Mouse (Mus musculus): Measurements from ENCODE around the gene Ppil3.

Gene Ppil3
- long read RNA-seq, experiment 1, transcript Ppil3-203 (7 exons, 1,033 nt) = major isoform, 9 of 15 reads
- long read RNA-seq, experiment 1, partial matches to known transcripts = 0 of 15 reads
- long read RNA-seq, experiment 1, other reads (novel, unspliced or antisense) = 5 of 15 reads
- long read RNA-seq, experiment 2, transcript Ppil3-203 (7 exons, 1,033 nt) = major isoform, 8 of 19 reads
- long read RNA-seq, experiment 2, partial matches to known transcripts = 2 of 19 reads
- long read RNA-seq, experiment 2, other reads (novel, unspliced or antisense) = 4 of 19 reads

- intact Hi-C loops (cut with DNase I) = no loop called here
Measured at GRCm38 (mm10) chr1:58445143-58445722, at the start of gene Ppil3, which contains the start of gene Nif3l1. Ppil3 (minus strand) TSS chr1:58445486. Nif3l1 (plus strand) TSS chr1:58445151.

GRCm38 (mm10) chr1:58482647-58483046 lies 37.4 kb upstream of the Ppil3 start:
- intact Hi-C loops (cut with DNase I) = no loop called here

DNA sequence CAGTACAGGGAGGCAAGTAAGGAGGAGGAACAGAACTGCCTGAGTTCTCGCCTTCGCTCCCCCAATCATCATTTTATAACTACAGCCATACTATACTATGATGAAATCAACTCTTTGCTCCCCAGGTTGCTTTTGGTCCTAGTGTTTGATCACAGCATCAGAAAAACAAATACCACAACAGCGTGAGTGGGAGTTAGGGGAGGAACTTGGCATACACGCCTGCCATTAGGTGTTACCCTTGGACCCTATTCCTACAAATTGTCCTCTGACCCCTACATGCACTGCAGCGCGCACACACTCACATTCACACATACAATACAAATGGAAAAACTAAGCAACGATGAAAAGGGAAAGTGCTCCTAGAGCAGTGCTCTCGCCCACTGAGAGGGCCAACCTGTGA lies 30.4 kb upstream of the Ppil3 start:
- intact Hi-C loops (cut with DNase I) = no loop called here

DNA sequence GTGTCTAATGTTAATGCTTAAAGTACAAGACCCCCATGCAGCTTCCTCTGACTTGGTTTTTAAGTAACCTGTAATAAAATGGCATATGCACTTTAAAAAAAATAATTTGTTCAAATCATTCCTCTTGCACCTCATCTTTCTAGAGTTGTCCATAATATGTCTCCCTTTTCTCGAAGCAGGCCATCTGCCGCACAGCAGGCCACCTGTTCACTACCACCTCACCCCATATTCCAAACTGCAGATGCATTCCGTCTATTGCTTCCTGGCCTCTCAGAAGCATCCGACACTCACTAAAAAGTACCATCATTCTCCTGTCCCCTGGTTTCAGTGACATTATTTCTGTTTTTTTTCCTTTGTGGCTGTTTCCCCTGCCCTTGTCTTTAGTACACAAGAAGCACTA lies 20.3 kb upstream of the Ppil3 start:
- intact Hi-C loops (cut with DNase I) = no loop called here

GRCm38 (mm10) chr1:58465042-58465441 lies 19.8 kb upstream of the Ppil3 start:
- intact Hi-C loops (cut with DNase I) = no loop called here

DNA sequence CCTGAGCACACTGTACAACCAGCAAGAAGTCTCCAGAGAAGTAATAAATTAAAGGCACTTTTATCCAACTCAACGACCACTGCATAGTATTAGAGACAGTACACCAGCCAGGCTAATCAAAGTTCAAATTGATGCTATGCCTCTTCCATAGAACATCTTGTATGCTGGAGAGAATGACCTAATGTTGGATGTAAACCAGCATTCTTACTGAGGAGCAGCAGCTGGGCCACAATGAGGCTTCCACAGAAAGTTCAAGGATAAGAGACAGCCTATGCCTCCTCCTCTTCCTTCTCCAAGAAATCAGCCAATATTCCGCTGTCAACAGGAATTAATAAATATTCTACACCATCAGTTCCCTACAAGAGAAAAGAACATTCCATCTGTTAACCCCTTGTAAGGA lies 18.6 kb upstream of the Ppil3 start:
- intact Hi-C loops (cut with DNase I) = no loop called here

- intact Hi-C loops (cut with DNase I) = no loop called here
Measured at GRCm38 (mm10) chr1:58460566-58460965, 15.3 kb upstream of the Ppil3 start.

GRCm38 (mm10) chr1:58458867-58459266 lies 13.6 kb upstream of the Ppil3 start:
- intact Hi-C loops (cut with DNase I) = no loop called here

DNA sequence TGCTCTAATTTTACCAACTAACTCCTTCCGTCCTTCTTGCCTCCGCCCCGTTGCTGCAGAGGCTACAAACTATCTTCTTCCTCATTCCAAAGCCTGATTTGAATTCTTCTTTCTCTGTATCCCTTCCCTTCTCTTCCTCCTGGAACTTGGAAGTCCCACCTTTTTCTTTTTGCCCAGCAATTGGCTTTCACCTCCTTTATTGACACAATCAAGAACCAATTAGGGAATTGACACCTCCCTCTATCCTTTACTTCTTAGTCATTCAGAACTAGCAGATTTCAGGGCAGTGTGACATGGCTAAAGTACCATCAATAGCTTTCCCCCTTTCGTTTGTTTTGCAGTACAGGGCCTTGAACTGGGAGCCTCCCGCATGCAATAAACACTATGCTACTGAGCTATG lies 12.9 kb upstream of the Ppil3 start:
- intact Hi-C loops (cut with DNase I) = no loop called here

DNA sequence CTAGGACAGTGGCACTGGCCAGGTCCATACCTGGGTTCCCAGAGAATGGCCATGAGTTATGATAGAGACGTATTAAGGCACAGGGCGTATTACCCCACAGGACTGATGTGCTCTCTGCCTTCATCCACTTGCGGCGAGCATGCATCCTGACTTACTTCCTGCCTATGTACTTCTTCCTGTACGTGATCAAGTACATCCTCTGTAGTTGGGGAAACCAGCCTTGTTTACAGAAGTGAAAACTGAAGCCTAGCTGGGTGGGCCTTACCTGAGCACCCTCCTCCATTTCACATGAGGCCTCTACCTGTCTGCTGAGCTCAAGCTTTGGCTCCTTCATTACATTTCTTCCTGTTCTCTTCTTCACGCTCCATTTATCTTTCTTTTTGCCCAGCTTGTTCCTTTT lies 9.0 kb upstream of the Ppil3 start:
- intact Hi-C loops (cut with DNase I) = no loop called here

DNA sequence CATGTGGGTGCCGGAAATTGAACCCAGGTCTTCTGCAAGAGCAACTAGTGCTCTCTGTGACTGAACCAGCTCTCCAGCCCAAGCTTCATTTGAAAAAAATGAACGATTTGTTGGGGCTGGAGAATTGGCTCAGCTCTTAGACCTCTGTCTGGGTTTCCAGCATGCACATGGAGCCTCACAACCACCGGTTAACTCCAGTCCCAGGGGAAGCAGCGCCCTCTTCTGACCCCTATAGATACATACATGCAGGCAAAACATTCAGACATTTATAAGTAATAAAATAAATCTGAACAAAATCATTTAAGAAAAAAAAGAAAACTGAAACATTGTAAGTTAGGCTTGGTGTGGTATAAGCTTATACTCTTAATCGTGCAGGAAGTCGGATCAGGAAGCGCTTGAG lies 3.1 kb upstream of the Ppil3 start:
- intact Hi-C loops (cut with DNase I) = no loop called here

- intact Hi-C loops (cut with DNase I) = no loop called here
Measured at GRCm38 (mm10) chr1:58447766-58448165, 2.5 kb upstream of the Ppil3 start.

GRCm38 (mm10) chr1:58445861-58446260 lies 575 bp upstream of the Ppil3 start:
- intact Hi-C loops (cut with DNase I) = no loop called here

GRCm38 (mm10) chr1:58444691-58445090 lies 595 bp downstream of the Ppil3 start:
- intact Hi-C loops (cut with DNase I) = no loop called here

DNA sequence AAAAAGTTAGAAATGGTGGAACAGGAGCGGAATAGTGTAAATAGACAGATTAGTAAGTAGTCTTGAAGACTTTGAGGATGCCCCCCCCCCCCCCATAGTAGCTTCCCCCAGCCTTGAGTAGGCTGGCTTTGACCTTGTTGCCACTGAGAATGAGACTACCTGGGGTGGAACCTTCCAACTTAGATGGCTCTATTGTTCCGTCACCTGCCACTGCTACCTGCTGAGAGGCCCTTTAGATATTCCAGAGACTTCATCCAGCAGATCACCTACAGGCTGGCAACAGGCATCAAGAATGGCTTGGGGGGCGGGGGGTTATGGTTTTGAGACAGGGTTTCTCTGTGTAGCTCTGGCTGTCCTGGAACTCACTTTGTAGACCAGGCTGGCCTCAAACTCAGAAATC lies 20.7 kb downstream of the Ppil3 start:
- intact Hi-C loops (cut with DNase I) = no loop called here

GRCm38 (mm10) chr1:58423371-58424248 lies 21.7 kb downstream of the Ppil3 start, which contains the start of gene Clk1:
Clk1 (minus strand) TSS chr1:58424066.
- intact Hi-C loops (cut with DNase I) = no loop called here

DNA sequence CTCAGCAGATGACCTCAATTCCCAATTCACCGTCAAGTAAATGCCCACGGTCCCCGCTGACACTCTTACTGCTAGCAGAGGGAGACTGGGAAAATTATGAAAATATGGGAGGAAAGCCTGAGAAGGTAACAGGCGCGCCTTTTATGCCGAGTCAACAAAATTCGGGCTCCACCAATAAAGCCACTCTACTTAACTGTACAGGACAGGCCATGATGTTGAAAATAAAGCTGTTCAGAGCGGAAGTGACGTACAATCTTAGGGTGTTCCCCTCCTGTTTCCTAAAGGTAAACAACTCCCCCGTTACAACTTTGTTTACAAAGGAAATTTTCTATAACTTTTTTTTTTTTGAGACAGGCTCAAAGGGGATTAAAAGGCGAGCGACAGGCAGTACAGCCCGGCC lies 22.4 kb downstream of the Ppil3 start:
- intact Hi-C loops (cut with DNase I) = no loop called here

- intact Hi-C loops (cut with DNase I) = no loop called here
Measured at GRCm38 (mm10) chr1:58420961-58421360, 24.3 kb downstream of the Ppil3 start.

DNA sequence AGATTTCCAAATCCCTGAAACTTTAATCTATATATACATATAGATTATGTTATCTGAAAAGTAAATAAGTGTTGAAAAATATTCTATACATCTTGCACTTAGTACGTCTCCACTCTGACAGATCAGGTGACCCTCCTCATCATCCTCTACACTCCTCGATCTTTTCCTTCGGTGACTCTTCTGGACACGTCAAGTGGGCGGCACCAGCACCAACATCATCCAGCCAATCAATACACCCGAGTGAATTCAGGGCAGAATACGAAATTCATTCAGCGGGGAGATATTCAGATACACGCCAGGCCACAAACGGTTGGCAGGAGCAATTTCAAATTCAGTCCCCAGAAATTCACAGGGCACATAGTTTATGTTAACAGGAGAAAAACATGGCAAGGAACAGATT lies 25.3 kb downstream of the Ppil3 start:
- intact Hi-C loops (cut with DNase I) = no loop called here

DNA sequence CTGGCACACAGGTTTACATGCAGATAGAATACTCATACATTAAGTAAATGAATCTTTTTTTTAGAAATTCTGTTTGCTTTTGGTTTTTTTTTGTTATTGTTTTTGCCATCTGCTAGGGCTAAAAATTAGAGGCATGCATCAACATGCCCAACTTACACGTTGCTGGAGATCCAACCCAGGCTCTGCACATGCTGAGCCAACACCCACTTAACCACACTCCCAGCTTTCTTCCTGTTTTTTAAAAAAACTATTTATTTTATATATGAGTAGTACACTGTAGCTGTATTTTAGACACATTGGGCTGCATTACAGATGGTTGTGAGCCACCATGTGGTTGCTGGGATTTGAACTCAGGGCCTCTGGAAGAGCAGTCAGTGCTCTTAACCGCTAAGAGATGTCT lies 29.2 kb downstream of the Ppil3 start:
- intact Hi-C loops (cut with DNase I) = no loop called here

GRCm38 (mm10) chr1:58415442-58415841 lies 29.8 kb downstream of the Ppil3 start:
- intact Hi-C loops (cut with DNase I) = no loop called here

- intact Hi-C loops (cut with DNase I) = no loop called here
Measured at GRCm38 (mm10) chr1:58410776-58411175, 34.5 kb downstream of the Ppil3 start.
